Mouse (Mus musculus) olfactory bulb, adult 2 months (tissue): Measurements from ENCODE around the gene Jakmip3.

Source experiments
- CTCF ChIP-seq: fragments of 200-500 bp; IDR thresholded peaks from 2 replicates; pipeline ENCODE4 v1.5.1; 2012; ENCODE audit warnings: low read depth, mild to moderate bottlenecking, low read length, moderate library complexity; ENCODE audit not compliant: insufficient read depth
- POLR2A ChIP-seq: fragments of 200-500 bp; IDR thresholded peaks from 2 replicates; pipeline ENCODE4 v1.6.1; 2012; ENCODE audit warnings: mild to moderate bottlenecking, low read depth, low read length, moderate library complexity; ENCODE audit not compliant: insufficient read depth

GRCm38 (mm10) chr7:139087801-139088200, 147.3 kb downstream of the Jakmip3 start:
- no peak for TF ChIP-seq POLR2A
- no peak for TF ChIP-seq CTCF
